Mouse (Mus musculus) ovary, adult 18-20 months (tissue): ENCODE measurements around the gene Npff.

Source experiments
- DNase-seq: peaks from one replicate; pipeline ENCODE4 v3.0.0; 2022; ENCODE audit warnings: low spot score, mixed read lengths

Npff gene

DNA sequence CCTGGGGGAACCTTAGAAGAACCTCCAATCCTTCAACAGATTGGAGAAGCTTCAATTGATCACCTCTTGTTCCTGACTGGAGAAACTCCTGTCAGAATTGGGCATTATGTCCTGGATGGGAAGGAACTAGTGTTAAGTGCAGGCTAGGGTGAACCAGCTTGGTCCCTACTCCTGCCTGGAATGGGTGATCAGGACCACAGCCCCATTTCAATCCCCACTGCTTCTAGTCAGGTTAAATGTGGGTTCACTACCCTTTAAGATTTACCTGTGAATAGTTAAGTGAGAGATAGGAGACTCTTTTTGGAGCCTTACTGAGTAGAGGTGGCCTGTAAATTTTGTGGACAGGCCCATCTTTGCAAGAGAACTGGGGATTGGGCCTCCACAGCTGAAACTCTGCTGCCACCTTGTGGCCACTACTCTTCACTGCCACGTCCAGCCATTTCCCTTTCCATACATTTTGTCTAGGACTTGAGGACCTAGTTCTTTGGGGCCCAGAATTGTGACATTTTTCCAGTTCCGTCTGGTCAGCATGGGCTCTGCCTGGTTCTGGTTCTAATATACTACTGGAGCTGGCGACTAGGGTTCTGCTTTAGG, at the start of gene Npff:
Gene Npff, minus strand, starts transcription at position 51 of the 594 bp plus-strand sequence.
- no peak for DNase-seq

DNA sequence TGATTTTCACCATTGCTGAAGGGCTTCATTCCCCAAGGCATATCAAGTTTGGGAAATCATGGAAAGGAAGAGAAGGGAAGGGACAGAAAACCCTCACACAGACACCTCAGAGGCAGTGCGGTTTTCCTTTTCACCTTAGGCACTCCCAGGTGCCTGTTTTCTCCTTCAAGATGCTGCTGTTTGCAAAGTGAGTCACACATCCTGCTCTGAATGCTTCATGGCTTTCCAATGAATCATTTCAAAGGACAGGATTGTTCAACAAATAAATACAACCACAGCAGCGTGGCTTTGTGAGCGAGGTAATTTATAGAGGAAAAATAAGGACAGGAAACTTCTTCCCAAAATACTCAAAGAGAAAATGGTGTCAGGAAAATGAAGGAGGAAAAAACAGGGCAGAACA, 47.3 kb upstream of the Npff start:
- DNase-seq, result no peak

GRCm38 (mm10) chr15:102567849-102568248, 43.1 kb upstream of the Npff start:
- no peak for DNase-seq

DNA sequence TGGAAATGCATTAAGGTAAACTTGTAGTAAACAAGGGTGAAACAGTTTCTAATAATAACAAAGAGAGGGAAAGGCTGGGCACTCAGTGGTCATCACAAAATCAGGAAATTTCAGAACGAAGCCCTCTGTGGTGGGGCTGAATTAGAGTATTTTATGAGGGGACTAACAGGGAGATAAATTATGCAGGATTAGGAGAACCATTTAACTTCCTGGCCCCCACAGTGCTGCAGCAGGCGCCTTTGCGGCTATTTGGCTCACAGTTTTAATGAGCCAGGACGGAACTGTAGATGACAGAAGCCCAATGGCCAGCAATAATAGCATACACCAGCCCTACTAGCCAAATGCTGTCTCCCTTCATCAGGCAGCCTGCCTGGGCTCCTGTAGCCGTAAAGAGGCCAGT, 38.9 kb upstream of the Npff start:
- no peak for DNase-seq

GRCm38 (mm10) chr15:102563061-102563460, 38.3 kb upstream of the Npff start:
- DNase-seq, result no peak

GRCm38 (mm10) chr15:102562491-102562890, 37.7 kb upstream of the Npff start:
- no peak for DNase-seq

DNA sequence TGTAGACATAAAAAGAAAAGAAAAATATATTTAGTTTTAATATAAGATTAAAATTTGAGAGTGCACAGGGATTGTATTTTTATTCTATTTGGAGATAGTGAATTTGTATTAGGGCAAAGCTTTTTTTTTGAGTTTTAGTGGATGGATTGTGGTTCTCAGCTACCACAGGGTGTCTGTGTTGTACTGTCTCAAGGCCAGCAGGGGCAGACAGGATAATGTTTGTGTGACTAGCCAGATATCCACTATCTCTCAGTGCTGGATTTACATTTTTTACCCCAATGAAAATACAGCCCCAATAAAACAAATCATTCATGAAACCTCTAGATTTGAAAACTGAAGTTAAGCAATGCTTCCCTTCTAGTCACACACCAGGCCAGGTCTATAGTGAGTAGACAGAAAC, 32.8 kb upstream of the Npff start:
- DNase-seq, result peak; percentile 35

DNA sequence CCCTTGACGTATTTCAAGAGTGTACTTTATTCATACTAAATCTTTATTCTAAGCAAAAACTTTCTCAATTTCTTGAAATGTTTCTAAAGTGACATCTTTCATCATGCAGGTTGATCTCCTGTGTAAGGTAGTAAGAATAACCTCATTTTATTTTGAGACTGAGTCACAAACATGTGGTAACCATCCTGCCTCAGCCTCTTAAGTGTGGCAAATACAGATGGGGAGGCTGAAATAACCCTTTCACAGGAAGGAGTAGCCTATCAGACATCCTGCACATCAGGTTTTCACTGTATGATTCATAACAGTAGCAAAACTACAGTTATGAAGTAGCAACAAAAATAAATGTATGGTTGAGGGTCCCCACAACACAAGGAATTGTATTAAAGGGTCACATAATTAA, 30.8 kb upstream of the Npff start:
- no peak for DNase-seq

DNA sequence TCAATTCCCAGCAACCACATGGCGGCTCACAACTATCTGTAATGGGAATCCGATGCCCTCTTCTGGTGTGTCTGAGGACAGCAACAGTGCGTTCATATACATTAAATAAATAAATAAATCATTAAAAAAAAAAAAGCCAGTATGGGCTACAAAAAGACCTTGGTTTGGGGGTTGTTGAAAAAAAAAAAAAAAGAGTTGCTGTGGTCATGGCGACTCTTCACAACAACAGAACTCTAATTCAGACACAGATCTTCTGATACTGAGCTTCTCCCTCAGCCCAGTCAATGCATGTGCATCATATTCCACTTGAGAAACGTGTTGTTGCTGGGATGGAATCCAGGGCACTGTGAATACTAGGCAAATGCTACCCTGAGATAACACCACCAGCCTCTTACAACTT, 27.9 kb upstream of the Npff start:
- no peak for DNase-seq

- no peak for DNase-seq
Measured at GRCm38 (mm10) chr15:102547478-102547877, 22.7 kb upstream of the Npff start.

GRCm38 (mm10) chr15:102546677-102547427, 22.1 kb upstream of the Npff start:
- peak; percentile 26 for DNase-seq

GRCm38 (mm10) chr15:102546246-102546645, 21.5 kb upstream of the Npff start:
- DNase-seq, result no peak

- DNase-seq, result no peak
Measured at GRCm38 (mm10) chr15:102544801-102545200, 20.1 kb upstream of the Npff start.

GRCm38 (mm10) chr15:102533926-102534325, 9.2 kb upstream of the Npff start:
- no peak for DNase-seq

DNA sequence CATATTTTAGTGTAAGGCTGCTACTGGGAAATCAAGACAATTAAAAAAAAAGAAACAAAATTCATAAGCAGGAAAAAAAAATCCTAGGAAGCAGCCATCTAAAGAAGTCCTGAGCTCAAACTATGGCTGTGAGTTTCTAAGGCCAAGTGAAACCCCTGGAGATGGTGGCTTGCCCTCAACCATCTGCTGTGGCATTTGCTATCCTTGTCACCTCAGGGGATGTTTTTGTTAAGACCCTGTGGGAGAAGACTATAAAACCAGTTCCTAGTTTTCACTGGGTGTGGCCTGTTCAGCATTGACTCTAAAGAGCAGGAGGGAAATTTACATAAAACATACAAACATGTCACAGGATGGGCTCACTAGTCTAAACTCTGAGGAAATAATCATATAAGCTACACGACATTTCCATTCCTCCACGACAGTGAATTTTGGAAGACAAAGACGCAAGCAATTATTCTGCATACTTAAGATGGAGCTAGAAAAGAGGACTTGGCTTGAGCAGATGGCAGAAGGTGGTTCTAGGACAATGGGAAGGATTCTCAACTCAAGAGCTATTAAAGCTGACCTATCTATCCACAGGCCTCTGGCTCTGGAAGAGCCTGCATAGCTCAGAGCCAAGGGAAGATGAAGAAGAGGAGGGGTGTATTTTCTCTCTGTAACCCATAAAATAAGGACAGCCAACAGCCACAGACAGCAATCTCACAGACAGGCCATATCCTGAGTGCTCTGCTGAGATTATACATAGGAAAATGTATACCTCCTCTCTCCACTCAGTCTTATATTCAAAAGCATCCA, 7.6 kb upstream of the Npff start:
- no peak for DNase-seq

GRCm38 (mm10) chr15:102531586-102531985, 6.8 kb upstream of the Npff start:
- DNase-seq, result no peak

DNA sequence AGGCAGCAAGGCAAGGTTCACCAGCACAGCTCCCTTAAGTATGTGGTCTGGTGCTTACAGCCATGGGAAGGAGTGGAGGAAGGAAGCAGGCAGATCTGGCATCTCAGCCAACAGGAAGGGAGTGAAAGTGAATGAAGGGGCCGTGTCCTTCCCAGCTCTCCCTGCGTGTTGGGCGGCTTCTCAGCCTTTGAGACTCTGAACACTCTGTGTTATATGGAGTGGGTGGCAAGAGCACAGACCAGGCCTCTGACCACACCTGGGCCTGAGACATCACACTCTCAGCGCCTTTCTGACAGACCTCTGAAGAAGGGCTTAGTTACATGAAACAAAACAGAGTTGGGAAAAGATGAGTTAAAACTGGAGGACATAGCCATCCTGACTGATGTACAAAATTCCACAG, 5.8 kb upstream of the Npff start:
- DNase-seq, result no peak

GRCm38 (mm10) chr15:102528396-102528795, 3.7 kb upstream of the Npff start:
- no peak for DNase-seq

- no peak for DNase-seq
Measured at GRCm38 (mm10) chr15:102527936-102528335, 3.2 kb upstream of the Npff start.

GRCm38 (mm10) chr15:102526111-102527002, 1.6 kb upstream of the Npff start:
- DNase-seq, result no peak

DNA sequence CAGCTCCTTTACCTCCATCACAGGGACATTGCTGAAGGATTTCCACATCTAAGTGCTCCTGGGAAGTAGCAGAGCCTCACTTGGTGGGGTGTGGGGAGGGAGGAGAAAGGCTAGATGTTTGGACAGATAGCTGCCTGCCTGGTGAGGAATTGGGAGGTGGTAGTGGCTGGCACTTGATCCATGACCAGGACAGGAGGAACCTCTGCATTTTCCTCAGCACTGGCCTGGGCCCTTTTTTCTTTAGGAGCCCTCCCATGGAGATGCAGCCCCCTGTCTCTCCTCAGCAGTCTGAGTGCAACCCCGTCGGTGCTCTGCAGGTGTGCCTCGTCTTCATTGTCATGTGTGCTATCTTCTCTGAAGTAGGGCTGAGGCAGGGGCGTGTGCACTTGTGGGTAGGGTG, 3.3 kb downstream of the Npff start:
- DNase-seq, result no peak

DNA sequence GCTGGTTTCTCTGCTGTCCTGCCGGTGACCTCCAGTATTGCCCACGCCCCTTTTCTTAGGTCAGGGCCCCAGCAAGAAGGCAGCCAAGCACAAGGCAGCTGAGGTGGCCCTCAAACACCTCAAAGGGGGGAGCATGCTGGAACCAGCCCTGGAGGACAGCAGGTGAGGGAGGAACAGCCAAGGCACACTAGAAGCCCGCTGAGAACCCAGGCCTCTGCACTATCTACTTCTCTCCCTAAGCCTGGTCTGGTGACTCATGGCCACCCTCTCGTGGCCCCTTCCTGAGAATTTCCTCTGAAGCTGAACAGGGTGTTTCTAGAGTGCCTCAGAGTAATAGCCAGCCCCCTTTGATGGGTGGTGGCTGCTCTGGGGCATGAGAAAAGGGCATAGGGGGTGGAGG, 4.3 kb downstream of the Npff start:
- DNase-seq, result no peak
